Comparison of ENCODE assay signal across 1 mouse cellular context in the genomic region with DNA sequence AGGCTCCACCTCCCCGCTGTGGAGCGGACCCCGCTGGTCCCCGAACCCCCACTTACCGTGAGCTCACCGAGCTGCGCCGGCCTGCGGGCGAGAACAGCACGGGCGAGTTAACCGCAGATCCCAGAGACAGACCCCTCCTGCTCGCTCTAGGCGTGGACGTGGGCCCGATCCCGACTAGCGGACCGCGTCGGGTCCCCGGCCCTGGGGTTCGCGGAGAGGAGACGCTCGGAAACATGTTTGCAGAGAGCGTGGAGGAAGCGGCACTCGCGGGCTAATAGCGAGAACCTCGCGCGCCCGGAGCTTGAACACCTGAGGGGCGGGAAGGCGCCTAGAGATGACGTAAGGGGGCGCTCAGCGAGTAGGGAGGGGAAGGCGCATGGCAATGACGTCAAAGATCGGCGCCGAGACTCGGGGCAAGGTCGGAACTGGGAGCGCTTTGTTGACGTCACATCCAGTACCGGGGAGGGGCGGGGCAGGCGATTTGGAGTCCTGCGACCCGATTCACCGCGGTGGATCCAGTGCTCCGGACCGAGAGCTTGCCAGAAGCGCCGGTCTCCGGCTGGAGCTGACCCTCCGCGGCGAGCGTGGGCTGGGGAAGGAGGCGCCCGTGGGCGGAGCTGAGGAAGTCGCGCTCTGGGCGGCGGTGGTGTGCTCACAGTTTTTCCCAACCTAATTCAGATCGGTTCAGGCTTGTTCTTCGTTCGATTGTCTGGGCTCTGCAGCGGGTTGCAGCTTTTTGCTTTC.
TF ChIP-seq lines count a peak whose summit lies in the region.

A gene (minus strand): TSS at position 324 of the 744 bp plus-strand sequence.

TF ChIP-seq in myocyte, 11 proteins besides CTCF, POLR2A, EP300 and RAD21 (continued from another document):
- no peak for TF ChIP-seq USF1 (IDR thresholded peaks at IDR 0.05; ENCODE audit: low read depth)
